Mouse (Mus musculus): Measurements from ENCODE around the gene Ttc39b. TPM values are rescaled to one million over a fixed set of nuclear protein-coding genes. Genes with fewer than 3 reads are reported as not detected.

Gene Ttc39b
- polyA plus RNA-seq, 2 experiments = 0.60 to 2.1 TPM

GRCm38 (mm10) chr4:83225633-83226360, 98.3 kb downstream of the Ttc39b start:
- no peak overlapping the region for H3K9ac ChIP-seq (replicated peaks)
- no peaks in the 10 kb centered on the region for H3K4me1 ChIP-seq (replicated peaks; ENCODE audit: control insufficient read depth in 2 of 2, insufficient read depth in 2 of 2, low read length in 1 of 2)
- no peaks in the 10 kb centered on the region for H3K36me3 ChIP-seq (replicated peaks; ENCODE audit: control insufficient read depth, insufficient read depth, low read depth)
- DNase-seq (ENCODE audit: low read depth in 3 of 3, low spot score in 3 of 3) (no peak), ATAC-seq (ENCODE audit: insufficient read depth) (no peak)
- H3K4me2 ChIP-seq (ENCODE audit: low read depth) = no peak overlapping the region
- H3K9me3 ChIP-seq (ENCODE audit: control insufficient read depth, low read length) = no peaks in the 10 kb centered on the region
- no peak overlapping the region for H3K4me3 ChIP-seq (ENCODE audit: insufficient read depth in 1 of 2, low read depth in 2 of 2, low read length in 2 of 2)
- 69% methylated on average over 8 of the region's 8 CpGs for WGBS (ENCODE audit: insufficient replicate concordance)
- no peak overlapping the region for H3K27ac ChIP-seq
- no peak for TF ChIP-seq CTCF (IDR thresholded peaks at IDR 0.05; ENCODE audit: low read depth)
- no peaks in the 10 kb centered on the region for H3K27me3 ChIP-seq (ENCODE audit: control insufficient read depth, insufficient read depth, low read length)

- ATAC-seq (ENCODE audit: insufficient read depth) = no peak
- Histone ChIP-seq H3K4me2 (ENCODE audit: low read depth) (no peak overlapping the region), H3K9ac (replicated peaks) (no peak overlapping the region), H3K4me1 (replicated peaks; ENCODE audit: control insufficient read depth in 2 of 2, insufficient read depth in 2 of 2, low read length in 1 of 2) (no peaks in the 10 kb centered on the region), H3K9me3 (ENCODE audit: control insufficient read depth, low read length) (no peaks in the 10 kb centered on the region), H3K36me3 (replicated peaks; ENCODE audit: control insufficient read depth, insufficient read depth, low read depth) (no peaks in the 10 kb centered on the region), H3K4me3 (ENCODE audit: insufficient read depth in 1 of 2, low read depth in 2 of 2, low read length in 2 of 2) (no peak overlapping the region), H3K27ac (no peak overlapping the region), H3K27me3 (ENCODE audit: control insufficient read depth, insufficient read depth, low read length) (no peaks in the 10 kb centered on the region)
- WGBS (ENCODE audit: insufficient replicate concordance) = 25% methylated on average over 5 of the region's 5 CpGs
- TF ChIP-seq EP300 (IDR thresholded peaks at IDR 0.05; ENCODE audit: low read depth) = no peak
- peak; percentile 16; the same call in 1 of the 2 replicates for TF ChIP-seq CTCF (IDR thresholded peaks at IDR 0.05; ENCODE audit: low read depth)
- DNase-seq (ENCODE audit: low read depth in 3 of 3, low spot score in 3 of 3) = no peak
Observed at GRCm38 (mm10) chr4:83224242-83224641, 99.8 kb downstream of the Ttc39b start.

- no peak overlapping the region for H3K9ac ChIP-seq (replicated peaks)
- H3K4me3 ChIP-seq (ENCODE audit: insufficient read depth in 1 of 2, low read depth in 2 of 2, low read length in 2 of 2) = no peak overlapping the region
- no peak overlapping the region for H3K4me2 ChIP-seq (ENCODE audit: low read depth)
- WGBS (ENCODE audit: insufficient replicate concordance) = 50% methylated on average over 5 of the region's 5 CpGs
- no peaks in the 10 kb centered on the region for H3K36me3 ChIP-seq (replicated peaks; ENCODE audit: control insufficient read depth, insufficient read depth, low read depth)
- no peaks in the 10 kb centered on the region for H3K27me3 ChIP-seq (ENCODE audit: control insufficient read depth, insufficient read depth, low read length)
- DNase-seq (ENCODE audit: low read depth in 3 of 3, low spot score in 3 of 3) (no peak), ATAC-seq (ENCODE audit: insufficient read depth) (no peak)
- no peak for TF ChIP-seq CTCF (IDR thresholded peaks at IDR 0.05; ENCODE audit: low read depth)
- TF ChIP-seq EP300 (IDR thresholded peaks at IDR 0.05; ENCODE audit: low read depth) = no peak
- no peaks in the 10 kb centered on the region for H3K9me3 ChIP-seq (ENCODE audit: control insufficient read depth, low read length)
- no peak overlapping the region for H3K27ac ChIP-seq
- no peaks in the 10 kb centered on the region for H3K4me1 ChIP-seq (replicated peaks; ENCODE audit: control insufficient read depth in 2 of 2, insufficient read depth in 2 of 2, low read length in 1 of 2)
Observed at GRCm38 (mm10) chr4:83223197-83223596, 100.9 kb downstream of the Ttc39b start.

- H3K9me3 ChIP-seq (ENCODE audit: control insufficient read depth, low read length) = no peaks in the 10 kb centered on the region
- H3K36me3 ChIP-seq (replicated peaks; ENCODE audit: control insufficient read depth, insufficient read depth, low read depth) = no peaks in the 10 kb centered on the region
- TF ChIP-seq EP300 (IDR thresholded peaks at IDR 0.05; ENCODE audit: low read depth) = no peak
- no peak for TF ChIP-seq CTCF (IDR thresholded peaks at IDR 0.05; ENCODE audit: low read depth)
- no peak overlapping the region for H3K9ac ChIP-seq (replicated peaks)
- no peaks in the 10 kb centered on the region for H3K27me3 ChIP-seq (ENCODE audit: control insufficient read depth, insufficient read depth, low read length)
- WGBS (ENCODE audit: insufficient replicate concordance) = 54% methylated on average over 13 of the region's 13 CpGs
- no peaks in the 10 kb centered on the region for H3K4me1 ChIP-seq (replicated peaks; ENCODE audit: control insufficient read depth in 2 of 2, insufficient read depth in 2 of 2, low read length in 1 of 2)
- H3K27ac ChIP-seq = no peak overlapping the region
- H3K4me3 ChIP-seq (ENCODE audit: insufficient read depth in 1 of 2, low read depth in 2 of 2, low read length in 2 of 2) = no peak overlapping the region
- DNase-seq (ENCODE audit: low read depth in 3 of 3, low spot score in 3 of 3) = no peak
- ATAC-seq (ENCODE audit: insufficient read depth) = no peak
- H3K4me2 ChIP-seq (ENCODE audit: low read depth) = no peak overlapping the region
Observed at GRCm38 (mm10) chr4:83220761-83221557, 103.1 kb downstream of the Ttc39b start.

- Histone ChIP-seq H3K9ac (replicated peaks) (no peak overlapping the region), H3K27ac (no peak overlapping the region), H3K27me3 (ENCODE audit: control insufficient read depth, insufficient read depth, low read length) (no peaks in the 10 kb centered on the region), H3K36me3 (replicated peaks; ENCODE audit: control insufficient read depth, insufficient read depth, low read depth) (no peaks in the 10 kb centered on the region), H3K4me3 (ENCODE audit: insufficient read depth in 1 of 2, low read depth in 2 of 2, low read length in 2 of 2) (no peak overlapping the region), H3K9me3 (ENCODE audit: control insufficient read depth, low read length) (no peaks in the 10 kb centered on the region), H3K4me1 (replicated peaks; ENCODE audit: control insufficient read depth in 2 of 2, insufficient read depth in 2 of 2, low read length in 1 of 2) (no peaks in the 10 kb centered on the region), H3K4me2 (ENCODE audit: low read depth) (no peak overlapping the region)
- TF ChIP-seq CTCF (IDR thresholded peaks at IDR 0.05; ENCODE audit: low read depth) (no peak), EP300 (IDR thresholded peaks at IDR 0.05; ENCODE audit: low read depth) (no peak)
- 67% methylated on average over 5 of the region's 5 CpGs for WGBS (ENCODE audit: insufficient replicate concordance)
- no peak for DNase-seq (ENCODE audit: low read depth in 3 of 3, low spot score in 3 of 3)
- ATAC-seq (ENCODE audit: insufficient read depth) = no peak
Observed at GRCm38 (mm10) chr4:83219253-83219652, 104.8 kb downstream of the Ttc39b start.

Data from liver, embryonic 14.5 days (tissue).